Mouse (Mus musculus): ENCODE data around the gene Bag5. TPM values are rescaled to one million over a fixed set of nuclear protein-coding genes. Genes with fewer than 3 reads are reported as not detected.
A peak's percentile ranks its signal among the peaks of the same experiment; 100 is the strongest.

The Bag5 gene
- total and polyA plus RNA-seq, 3 experiments: 24.1 to 27.9 (median 25.6) TPM

DNA sequence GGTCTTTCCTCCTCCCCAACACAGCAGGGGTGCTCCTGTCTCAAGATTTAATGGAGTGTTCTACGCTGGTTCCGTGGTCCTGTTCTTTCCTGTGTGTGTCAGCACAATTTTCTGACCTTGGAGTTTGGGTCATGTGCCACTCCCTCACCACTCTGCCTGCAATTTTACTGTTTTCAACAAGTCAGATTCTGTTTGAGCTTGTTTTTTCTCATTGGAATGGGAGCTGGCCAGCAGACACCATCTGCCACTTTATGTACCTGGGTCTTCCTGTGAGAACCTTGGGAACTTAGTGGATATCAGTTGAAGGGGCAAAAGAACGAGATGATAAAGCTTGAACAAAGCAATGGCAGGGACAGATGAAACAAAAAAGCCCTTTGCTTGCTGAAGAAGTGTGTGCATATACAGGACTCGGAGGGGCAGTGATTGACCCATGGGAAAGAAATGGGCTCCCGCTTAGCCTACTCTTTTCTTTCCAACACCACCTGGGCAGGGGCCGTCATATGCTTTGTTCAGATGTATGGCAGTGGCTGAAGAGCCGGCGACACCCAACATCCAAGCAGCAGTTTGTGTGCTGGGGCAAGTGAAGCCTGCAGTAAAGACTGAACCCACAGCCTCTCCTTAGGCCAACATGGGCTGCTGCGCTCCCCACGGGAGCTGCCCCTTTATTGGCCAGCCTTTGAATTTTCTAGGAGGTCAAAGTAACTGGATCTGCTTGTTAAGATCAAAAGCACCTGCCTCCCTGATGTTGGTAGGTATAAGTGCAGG, 44.7 kb upstream of the Bag5 start:
- H3K79me2 ChIP-seq (replicated peaks; ENCODE audit: control insufficient read depth, extremely low read depth, insufficient read depth, poor library complexity, severe bottlenecking): peaks cover 23% of the 10 kb centered on the region
- no peaks in the 10 kb centered on the region for H3K9me3 ChIP-seq (replicated peaks; ENCODE audit: low read length)
- peak overlapping the region; percentile 75 for H3K9ac ChIP-seq (ENCODE audit: insufficient read depth, low read depth)
- no peak for DNase-seq (ENCODE audit: extremely low read depth)
- no peak overlapping the region for H3K27ac ChIP-seq (ENCODE audit: insufficient read depth, low read depth)
- TF ChIP-seq USF1 (IDR thresholded peaks at IDR 0.05; ENCODE audit: low read depth, low read length) (no peak), MXI1 (IDR thresholded peaks at IDR 0.05; ENCODE audit: low read depth, low read length) (no peak), RAD21 (IDR thresholded peaks at IDR 0.05; ENCODE audit: low read depth, low read length) (no peak), IRF4 (IDR thresholded peaks at IDR 0.05; ENCODE audit: low read depth, low read length) (no peak), JUN (IDR thresholded peaks at IDR 0.05; ENCODE audit: insufficient read depth, low read depth, low read length) (no peak), POLR2A (IDR thresholded peaks at IDR 0.05; ENCODE audit: low read depth, low read length) (no peak), MYC (IDR thresholded peaks at IDR 0.05; ENCODE audit: low read depth, low read length) (no peak), PAX5 (IDR thresholded peaks at IDR 0.05; ENCODE audit: low read length) (no peak), HCFC1 (IDR thresholded peaks at IDR 0.05; ENCODE audit: low read depth, low read length) (no peak), ETS1 (conservative IDR thresholded peaks at IDR 0.05; ENCODE audit: low read depth, low read length) (no peak), UBTF (IDR thresholded peaks at IDR 0.05; ENCODE audit: low read depth, low read length) (no peak), CHD2 (IDR thresholded peaks at IDR 0.05; ENCODE audit: low read length) (no peak), CTCF (conservative IDR thresholded peaks at IDR 0.05 in 1 of 2, IDR thresholded peaks at IDR 0.05 in 1 of 2; ENCODE audit: low read depth in 2 of 2, low read length in 2 of 2) (no peak), JUND (conservative IDR thresholded peaks at IDR 0.05; ENCODE audit: low read depth, low read length) (no peak), MAX (IDR thresholded peaks at IDR 0.05; ENCODE audit: low read length) (no peak)
- peaks cover 18% of the 10 kb centered on the region for H3K27me3 ChIP-seq (replicated peaks)
- H3K36me3 ChIP-seq (replicated peaks in 1 of 2; ENCODE audit: control insufficient read depth in 1 of 2, insufficient read depth in 1 of 2, low read length in 1 of 2): peaks cover 2 to 14% of the 10 kb centered on the region in 2 experiments
- peak overlapping the region; percentile 83 to 94 (median 92) for H3K4me3 ChIP-seq (replicated peaks in 1 of 3; ENCODE audit: low read depth in 2 of 3, low read length in 2 of 3, poor library complexity in 1 of 3)
- peaks cover 17 to 33% of the 10 kb centered on the region in 2 experiments for H3K4me1 ChIP-seq (ENCODE audit: control insufficient read depth in 1 of 2, insufficient read depth in 2 of 2)
- dilution Hi-C loops (cut with MboI; ENCODE audit: extremely low pct_ligation_motif_present, extremely low pct_unique_long_range_greater_than_20kb, low sequenced_read_pairs): no loop called here
- in situ Hi-C loops (cut with MboI; ENCODE audit: low pct_ligation_motif_present, low pct_unique_long_range_greater_than_20kb, low sequenced_read_pairs): no loop called here
- H3K4me2 ChIP-seq (ENCODE audit: insufficient read depth, low read depth, poor library complexity, severe bottlenecking): peak overlapping the region; percentile 48; the same call in 1 of the 2 replicates

DNA sequence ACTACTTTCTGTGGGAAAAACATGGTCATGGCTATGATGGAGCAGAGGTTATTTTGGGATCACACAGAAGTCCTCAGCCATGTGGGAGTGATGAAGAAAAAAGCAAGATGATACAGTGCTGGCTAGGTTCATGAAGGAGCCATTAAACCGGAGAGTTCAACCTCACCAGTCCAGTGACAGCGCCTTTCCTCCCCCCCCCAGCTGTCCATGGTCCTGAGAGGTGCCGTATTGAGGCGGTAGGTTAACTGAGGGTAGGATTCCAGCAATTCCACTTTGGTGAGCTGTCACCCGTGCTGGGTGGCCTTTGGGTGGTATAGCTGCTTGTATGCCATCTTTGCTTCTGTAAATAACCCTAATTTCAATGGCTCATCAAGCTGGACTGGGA, 43.6 kb upstream of the Bag5 start:
- peaks cover 3% of the 10 kb centered on the region for H3K9me3 ChIP-seq (replicated peaks; ENCODE audit: low read length)
- dilution Hi-C loops (cut with MboI; ENCODE audit: extremely low pct_ligation_motif_present, extremely low pct_unique_long_range_greater_than_20kb, low sequenced_read_pairs): no loop called here
- H3K79me2 ChIP-seq (replicated peaks; ENCODE audit: control insufficient read depth, extremely low read depth, insufficient read depth, poor library complexity, severe bottlenecking): peaks cover 22% of the 10 kb centered on the region
- DNase-seq (ENCODE audit: extremely low read depth): no peak
- in situ Hi-C loops (cut with MboI; ENCODE audit: low pct_ligation_motif_present, low pct_unique_long_range_greater_than_20kb, low sequenced_read_pairs): no loop called here
- peaks cover 18% of the 10 kb centered on the region for H3K27me3 ChIP-seq (replicated peaks)
- no peak overlapping the region for H3K9ac ChIP-seq (ENCODE audit: insufficient read depth, low read depth)
- peaks cover 9 to 23% of the 10 kb centered on the region in 2 experiments for H3K4me1 ChIP-seq (ENCODE audit: control insufficient read depth in 1 of 2, insufficient read depth in 2 of 2)
- TF ChIP-seq ZKSCAN1 (IDR thresholded peaks at IDR 0.05; ENCODE audit: borderline replicate concordance, low read depth, low read length): no peak
- TF ChIP-seq RCOR1 (conservative IDR thresholded peaks at IDR 0.05; ENCODE audit: low read depth, low read length): no peak
- TF ChIP-seq USF2 (conservative IDR thresholded peaks at IDR 0.05; ENCODE audit: low read depth, low read length): no peak
- TF ChIP-seq RAD21 (IDR thresholded peaks at IDR 0.05; ENCODE audit: low read depth, low read length): no peak
- TF ChIP-seq BHLHE40 (IDR thresholded peaks at IDR 0.05; ENCODE audit: low read depth, low read length): no peak
- TF ChIP-seq CTCF (conservative IDR thresholded peaks at IDR 0.05 in 1 of 2, IDR thresholded peaks at IDR 0.05 in 1 of 2; ENCODE audit: low read depth in 2 of 2, low read length in 2 of 2): no peak
- TF ChIP-seq MYC (IDR thresholded peaks at IDR 0.05; ENCODE audit: low read depth, low read length): no peak
- no peak for TF ChIP-seq ZC3H11A (IDR thresholded peaks at IDR 0.05; ENCODE audit: low read depth, low read length)
- TF ChIP-seq CHD2 (IDR thresholded peaks at IDR 0.05; ENCODE audit: low read length): no peak
- no peak overlapping the region for H3K4me3 ChIP-seq (replicated peaks in 1 of 3; ENCODE audit: low read depth in 2 of 3, low read length in 2 of 3, poor library complexity in 1 of 3)
- peaks cover 0 to 4% of the 10 kb centered on the region in 2 experiments for H3K36me3 ChIP-seq (replicated peaks in 1 of 2; ENCODE audit: control insufficient read depth in 1 of 2, insufficient read depth in 1 of 2, low read length in 1 of 2)
- no peak overlapping the region for H3K4me2 ChIP-seq (ENCODE audit: insufficient read depth, low read depth, poor library complexity, severe bottlenecking)
- no peak overlapping the region for H3K27ac ChIP-seq (ENCODE audit: insufficient read depth, low read depth)

Measured in CH12.LX (cell line).